Mouse (Mus musculus) v-Abl transformed pro-B cells (cell line): Measurements from ENCODE around the gene Cox5b.

Experiments
- in situ Hi-C, 2 experiments: fragments of 400-800 bp; cut with MboI; formaldehyde crosslinking; loops; one replicate each; pipeline ENCODE4 v1.15.1; 2025; ENCODE audit not compliant: unreplicated experiment in 2 of 2

The Cox5b gene

DNA sequence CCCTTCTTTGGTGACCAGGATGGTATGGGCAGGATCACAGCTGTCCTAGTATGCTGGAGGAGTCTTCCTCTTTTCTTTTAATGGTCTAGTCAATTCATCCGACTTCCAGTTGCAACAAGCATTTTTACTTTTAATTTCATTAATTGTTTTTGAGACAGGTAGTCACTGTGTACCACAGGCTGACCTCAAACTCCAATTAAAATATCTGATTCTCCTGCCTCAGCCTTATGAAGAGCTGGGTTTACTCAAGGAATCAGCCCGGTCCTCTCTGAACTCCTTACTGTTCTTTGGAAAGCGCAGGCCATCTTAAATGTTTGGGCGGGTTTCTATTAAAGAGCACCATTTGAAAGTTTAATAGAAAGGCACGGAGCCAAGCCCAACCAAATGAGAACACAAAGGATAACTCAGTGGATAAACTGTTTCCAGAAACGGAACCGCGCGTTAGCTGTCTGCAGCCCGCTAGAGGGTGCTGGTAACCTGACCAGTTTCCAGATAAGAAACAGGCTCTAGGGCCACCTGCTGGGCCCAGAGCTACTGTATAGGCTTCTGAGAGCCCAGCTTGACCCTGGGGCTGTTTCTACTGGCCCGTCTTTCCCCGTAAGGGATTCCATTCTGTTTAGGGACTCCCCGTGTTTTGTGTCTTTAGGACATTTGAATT, 7.3 kb upstream of the Cox5b start:
- in situ Hi-C loops = loop anchor here (10.0 to 25.0 kb wide), 2 partner anchors 139 to 322 kb away; partner anchors contain the start of genes Ankrd39 (in 2 of the 2), Fer1l5 (in 1 of the 2) and Kansl3 (in 1 of the 2)

DNA sequence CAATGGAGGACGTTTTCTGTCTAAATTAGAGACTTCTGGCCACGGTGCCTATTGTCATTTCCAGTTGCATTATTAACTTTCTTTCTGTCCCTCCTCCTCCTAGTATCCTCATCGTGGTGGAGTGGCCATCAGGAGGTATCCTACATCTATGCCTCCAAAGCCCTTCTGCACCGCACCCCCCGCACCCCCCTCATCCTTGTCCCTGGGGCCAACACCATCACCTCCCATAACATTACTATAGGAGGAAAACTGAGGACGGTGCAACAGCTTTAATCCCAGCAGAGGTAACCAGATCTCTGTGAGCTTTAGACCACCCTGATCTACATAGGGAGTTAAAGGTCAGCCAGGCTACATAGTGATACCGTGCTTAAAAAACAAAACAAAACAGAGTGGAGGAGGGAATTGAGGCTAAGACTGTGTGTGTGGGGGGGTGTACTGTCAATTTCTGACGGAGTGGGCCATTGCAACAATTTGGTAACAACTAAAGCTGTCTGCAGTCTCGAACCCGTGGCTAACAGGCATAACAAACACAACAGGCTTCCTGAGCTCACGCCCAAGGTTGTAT, 496 bp upstream of the Cox5b start:
- in situ Hi-C loops = loop anchor here in 1 of 2 experiments (25.0 kb wide), 1 partner anchor 328 kb away; the partner anchor contains the start of genes Fer1l5 and Kansl3

DNA sequence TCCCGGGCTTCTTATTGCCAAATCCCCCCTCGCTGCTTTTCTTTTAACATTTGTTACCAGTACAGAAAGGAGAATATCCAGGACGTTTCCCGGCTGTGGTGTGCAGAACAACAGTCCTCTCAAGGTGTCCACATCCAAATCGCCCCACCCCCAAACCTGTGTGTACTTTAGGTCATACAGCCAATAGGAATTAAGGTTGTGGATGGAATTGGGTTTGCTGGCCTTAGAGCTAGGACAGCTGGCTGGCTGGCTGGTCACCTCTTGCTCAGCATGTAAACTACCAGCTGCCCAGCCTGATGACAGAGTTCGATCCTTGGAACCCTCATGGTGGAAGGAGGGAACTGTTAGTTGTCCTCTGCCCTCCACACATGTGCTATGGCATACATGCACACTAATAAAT, 3.6 kb downstream of the Cox5b start:
- in situ Hi-C loops = loop anchor here in 1 of 2 experiments (25.0 kb wide), 1 partner anchor 333 kb away; the partner anchor contains the start of genes Fer1l5 and Kansl3

DNA sequence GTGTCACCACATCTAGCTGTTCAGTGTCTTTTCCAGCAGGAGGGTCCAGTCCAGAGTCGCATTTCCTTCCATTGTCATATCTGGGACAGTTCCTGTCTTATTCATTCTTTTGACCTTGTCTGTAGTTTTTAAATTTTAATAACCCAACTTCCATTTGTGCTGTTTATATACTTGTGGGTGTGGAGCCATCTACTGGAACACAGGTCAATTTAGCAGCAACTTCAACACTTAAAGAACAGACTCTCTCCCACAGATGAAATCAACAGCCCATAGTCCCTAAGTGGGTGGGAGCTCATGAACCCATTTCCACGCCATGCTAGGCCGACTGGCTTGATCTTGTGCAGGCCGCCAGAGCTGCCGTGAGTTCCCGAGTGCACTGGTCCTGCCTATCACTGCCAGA, 5.2 kb downstream of the Cox5b start:
- in situ Hi-C loops = loop anchor here in 1 of 2 experiments (25.0 kb wide), 1 partner anchor 334 kb away; the partner anchor contains the start of genes Fer1l5 and Kansl3

DNA sequence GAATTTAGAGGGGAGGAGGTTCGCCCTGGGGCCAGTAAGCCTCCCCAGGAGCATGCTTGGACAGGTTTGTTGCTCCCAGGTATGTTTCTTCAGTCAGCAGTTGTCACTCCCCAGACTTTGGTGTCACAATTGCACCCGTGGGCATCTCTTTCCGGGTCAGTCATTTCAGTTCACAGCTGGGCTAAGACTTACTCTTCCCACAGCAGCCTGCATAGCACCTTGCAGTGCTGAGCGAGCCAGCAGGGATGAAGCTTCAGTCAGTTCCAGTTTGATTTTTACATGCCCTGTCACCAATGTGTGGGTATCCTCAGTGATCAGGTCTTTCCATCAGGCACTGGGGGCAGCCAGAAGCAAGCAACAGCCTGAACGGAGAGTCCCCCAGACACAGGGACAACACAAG, 5.8 kb downstream of the Cox5b start:
- in situ Hi-C loops = loop anchor here in 1 of 2 experiments (25.0 kb wide), 1 partner anchor 335 kb away; the partner anchor contains the start of genes Fer1l5 and Kansl3

DNA sequence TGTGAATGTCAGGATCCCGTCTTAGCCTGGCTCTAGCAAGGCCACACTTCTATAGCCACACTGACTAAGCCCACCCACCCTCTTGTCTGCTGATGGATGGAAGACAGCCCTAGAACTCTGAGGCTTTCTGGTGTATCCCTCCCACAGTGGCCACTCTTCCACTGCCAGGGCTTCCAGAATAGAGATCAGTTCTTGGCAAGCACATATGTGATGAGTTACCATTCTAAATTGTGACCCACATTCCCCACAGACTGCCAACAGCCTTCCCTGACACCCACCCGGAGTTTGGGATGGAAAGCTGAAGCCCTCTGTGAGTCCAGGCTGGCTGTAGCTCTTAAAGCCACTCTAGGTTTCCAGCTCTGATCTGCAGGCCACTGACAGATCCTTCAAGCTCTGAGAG, 15.9 kb downstream of the Cox5b start:
- in situ Hi-C loops = loop anchor here in 1 of 2 experiments (25.0 kb wide), 1 partner anchor 1155 kb away; the partner anchor contains the start of genes Lipt1 and Tsga10

DNA sequence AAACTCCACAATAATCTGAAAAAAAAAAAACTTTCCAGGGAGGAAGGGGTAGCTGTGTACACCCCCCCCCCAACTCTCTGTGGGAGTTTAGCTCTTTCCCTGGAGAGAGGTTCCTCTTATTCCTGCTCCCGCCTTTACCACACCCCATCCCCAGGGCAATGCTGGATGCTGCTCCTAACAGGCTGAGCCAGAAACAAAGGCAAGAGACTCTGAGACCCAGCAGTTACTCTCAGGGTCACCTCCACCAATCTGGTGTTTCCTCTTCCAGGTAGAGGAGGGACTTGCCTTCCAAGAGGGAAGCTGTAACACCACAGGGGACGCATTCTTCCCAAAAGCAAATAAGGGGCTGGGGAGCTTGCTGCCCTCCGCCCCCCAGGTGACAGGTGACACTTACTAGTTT, 16.5 kb downstream of the Cox5b start:
- in situ Hi-C loops = loop anchor here in 1 of 2 experiments (25.0 kb wide), 1 partner anchor 1155 kb away; the partner anchor contains the start of genes Lipt1 and Tsga10

DNA sequence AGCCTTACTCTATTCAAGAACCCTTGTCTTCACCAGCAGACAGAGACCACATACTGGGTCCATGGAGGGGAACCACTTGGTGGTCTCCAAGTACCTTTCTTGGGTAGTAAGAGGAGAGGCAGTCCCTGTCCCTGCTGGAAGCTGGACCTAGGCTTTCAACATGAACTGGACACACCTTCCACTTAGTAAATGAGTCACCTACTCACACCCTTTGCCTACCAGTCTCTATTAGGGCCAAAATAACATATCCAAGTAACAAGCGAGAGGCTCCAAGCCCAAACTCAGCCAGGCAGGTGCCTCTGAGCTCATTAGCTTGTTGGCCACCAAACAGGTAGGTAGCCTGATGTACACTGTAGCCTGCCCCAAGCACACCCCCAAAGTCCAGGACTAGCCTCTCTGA, 17.4 kb downstream of the Cox5b start:
- in situ Hi-C loops = loop anchor here in 1 of 2 experiments (25.0 kb wide), 1 partner anchor 1154 kb away; the partner anchor contains the start of genes Lipt1 and Tsga10

DNA sequence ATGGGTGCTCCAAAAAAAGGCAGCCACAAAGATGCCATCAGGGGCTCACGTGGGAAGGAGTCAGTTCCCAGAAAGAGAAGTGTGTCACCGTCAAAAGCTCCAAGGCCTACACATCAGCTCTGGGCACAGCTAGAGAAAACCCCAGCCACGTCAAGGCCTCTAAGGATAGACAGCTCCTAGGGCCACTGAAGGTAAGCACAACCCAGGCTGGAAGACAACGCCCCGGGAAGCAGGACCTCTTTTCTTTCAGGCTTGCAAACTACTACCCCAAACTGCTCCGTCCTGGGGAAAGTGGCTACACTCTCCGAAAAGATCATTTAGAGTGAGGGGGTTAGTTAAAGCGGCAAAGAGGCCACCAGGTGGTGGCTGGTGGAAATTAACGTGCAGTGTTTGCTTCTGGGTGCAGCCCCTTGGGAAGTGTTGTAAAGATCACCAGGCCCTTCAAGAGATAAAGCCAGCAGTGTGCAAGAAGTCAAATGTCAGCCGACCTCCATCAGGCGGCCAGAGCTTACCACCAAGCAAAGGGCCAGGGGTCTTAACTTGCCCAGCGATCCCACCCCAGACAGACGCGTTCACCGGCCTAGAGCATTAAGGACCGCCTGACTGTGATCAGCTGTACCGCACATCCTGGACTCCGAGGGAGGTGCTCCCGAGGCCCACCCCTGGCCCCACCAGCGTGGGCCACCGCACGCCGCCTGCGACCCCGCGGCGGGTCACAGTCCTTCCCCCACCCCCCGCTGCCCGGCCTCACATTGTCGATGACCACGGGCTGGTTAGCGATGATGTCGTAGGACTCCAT, 18.0 kb downstream of the Cox5b start:
- in situ Hi-C loops = loop anchor here in 1 of 2 experiments (25.0 kb wide), 1 partner anchor 1153 kb away; the partner anchor contains the start of genes Lipt1 and Tsga10

DNA sequence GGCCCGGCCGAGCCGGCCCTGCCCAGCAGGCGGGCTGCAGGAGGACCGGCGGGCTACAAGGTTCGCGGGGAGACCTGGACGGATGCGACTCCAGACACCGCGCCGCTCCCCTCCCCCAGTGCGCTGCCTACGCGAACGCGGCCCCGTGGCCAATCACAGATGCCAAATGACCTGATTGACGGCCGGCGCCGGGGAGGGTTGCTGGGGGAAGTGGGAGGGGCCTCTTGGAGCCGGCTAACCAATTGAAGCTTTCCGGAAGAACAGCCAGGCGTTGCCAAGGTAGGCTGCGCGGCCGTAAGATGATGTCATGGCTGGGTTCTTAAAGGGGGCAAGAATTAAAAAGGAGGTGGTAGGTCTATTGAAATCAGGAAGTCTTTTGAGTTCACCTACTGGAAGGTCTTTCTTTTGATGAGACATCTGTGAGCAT, 18.6 kb downstream of the Cox5b start, which contains the start of gene 4933424G06Rik:
Gene 4933424G06Rik (plus strand): TSS at position 296 of the 427 bp plus-strand sequence.
- in situ Hi-C loops = loop anchor here in 1 of 2 experiments (25.0 kb wide), 1 partner anchor 1152 kb away; the partner anchor contains the start of genes Lipt1 and Tsga10

DNA sequence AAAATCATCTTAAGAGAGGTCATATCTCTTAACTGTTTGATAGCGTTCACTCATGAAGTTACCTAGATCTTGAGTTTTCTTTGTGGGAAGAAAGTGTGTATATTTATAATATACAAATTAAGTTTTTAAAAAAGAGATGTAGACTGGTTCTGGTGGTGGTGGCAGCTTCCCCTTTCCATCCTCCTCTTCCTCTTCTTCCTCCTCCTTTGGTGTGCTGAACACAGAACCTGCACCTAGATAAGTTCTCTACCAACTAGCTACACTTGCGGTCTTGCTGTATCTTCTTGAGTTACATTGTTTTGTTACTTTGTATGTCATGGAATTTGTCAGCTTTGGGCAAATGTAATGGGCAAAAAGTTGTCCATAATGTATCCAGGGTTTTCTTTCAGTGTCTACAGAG, 19.9 kb downstream of the Cox5b start:
- in situ Hi-C loops = loop anchor here in 1 of 2 experiments (25.0 kb wide), 1 partner anchor 1151 kb away; the partner anchor contains the start of genes Lipt1 and Tsga10

DNA sequence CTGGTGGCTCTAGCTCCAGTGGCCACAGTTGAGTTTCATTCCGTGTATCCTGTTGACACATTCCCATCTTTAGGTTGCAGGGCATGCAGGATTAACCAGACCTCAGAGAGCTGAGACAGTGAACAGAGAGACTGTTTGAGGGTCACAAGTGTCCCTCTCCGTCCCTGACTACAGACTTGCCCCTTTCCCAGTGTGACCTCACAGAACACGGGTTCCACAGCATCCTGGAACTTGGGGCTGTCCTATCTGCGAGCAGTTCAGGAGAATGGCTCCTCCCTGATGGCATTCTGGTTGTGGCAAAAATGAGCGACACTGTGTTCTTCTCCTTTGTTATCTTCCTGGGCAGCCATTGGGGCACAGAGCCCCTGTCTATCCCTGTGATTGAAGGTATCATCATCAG, 23.1 kb downstream of the Cox5b start, which contains the start of gene Actr1b:
Gene Actr1b (minus strand): TSS at position 112 of the 400 bp plus-strand sequence.
- in situ Hi-C loops = loop anchor here in 1 of 2 experiments (25.0 kb wide), 1 partner anchor 1148 kb away; the partner anchor contains the start of genes Lipt1 and Tsga10

DNA sequence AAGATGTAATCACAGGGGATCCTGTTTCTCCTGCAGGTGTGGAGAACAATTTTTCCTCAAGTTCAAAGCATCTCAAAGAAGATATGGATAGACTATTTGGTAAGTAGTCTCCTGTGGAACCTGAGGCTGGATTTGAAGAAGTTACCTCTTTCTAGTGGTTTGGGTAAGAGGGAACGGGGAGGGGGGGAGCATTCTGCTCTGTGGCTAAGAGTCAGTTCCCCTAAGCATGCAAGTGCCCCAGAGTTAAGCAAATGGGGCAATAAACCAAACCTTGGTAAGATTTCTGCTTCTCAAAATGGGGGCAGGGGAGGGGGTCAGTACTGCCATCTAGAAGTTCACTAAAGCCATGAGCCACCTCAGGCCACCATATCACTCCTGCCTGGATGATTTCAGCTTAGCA, 27.5 kb downstream of the Cox5b start:
- in situ Hi-C loops = loop anchor here in 1 of 2 experiments (25.0 kb wide), 1 partner anchor 1144 kb away; the partner anchor contains the start of genes Lipt1 and Tsga10

DNA sequence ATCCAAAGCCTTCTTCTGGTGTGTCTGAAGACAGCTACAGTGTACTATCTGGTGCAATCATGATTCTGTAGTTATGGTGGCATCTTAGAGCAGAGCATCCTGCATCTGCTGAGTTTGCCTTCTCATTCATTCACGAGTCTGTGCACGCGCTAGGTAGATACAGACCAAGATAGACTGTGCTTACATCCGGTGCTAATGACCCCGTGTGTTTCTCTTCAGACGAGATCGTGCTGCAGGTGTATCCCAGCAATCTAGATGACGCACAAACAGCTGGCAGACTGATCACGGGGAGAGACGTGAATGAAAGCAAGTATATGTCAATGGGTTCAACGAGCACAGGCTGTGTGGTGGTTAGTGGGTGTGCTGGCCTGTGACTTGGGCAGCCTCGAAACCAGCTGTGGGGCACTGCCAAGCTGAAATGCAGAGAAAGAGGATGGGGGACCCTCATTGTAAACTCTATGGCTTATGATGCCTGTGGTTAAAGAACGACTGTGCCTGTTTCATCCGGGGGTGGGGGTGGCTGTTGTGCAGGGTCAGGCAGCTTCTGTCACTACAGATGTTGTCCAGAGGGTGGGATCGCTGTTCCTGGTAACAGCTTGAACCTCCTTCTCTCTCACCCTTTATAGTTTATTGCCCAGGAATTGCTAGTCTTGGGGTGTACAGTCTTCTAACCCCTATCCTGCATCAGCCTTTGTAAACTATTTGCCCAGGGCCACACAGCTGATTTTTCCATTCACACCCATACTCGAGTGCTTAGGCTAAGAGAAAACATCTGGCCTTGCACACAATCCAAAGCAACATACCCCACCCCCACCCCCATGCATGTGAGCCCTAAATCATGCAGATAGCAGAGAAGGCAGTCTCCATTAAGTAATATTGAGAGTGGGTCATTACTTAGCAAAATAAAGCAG, 32.2 kb downstream of the Cox5b start:
- in situ Hi-C loops = loop anchor here (5.0 to 25.0 kb wide), 2 partner anchors 36 to 1139 kb away; partner anchors contain the start of genes Lipt1 (in 1 of the 2) and Tsga10 (in 1 of the 2)

DNA sequence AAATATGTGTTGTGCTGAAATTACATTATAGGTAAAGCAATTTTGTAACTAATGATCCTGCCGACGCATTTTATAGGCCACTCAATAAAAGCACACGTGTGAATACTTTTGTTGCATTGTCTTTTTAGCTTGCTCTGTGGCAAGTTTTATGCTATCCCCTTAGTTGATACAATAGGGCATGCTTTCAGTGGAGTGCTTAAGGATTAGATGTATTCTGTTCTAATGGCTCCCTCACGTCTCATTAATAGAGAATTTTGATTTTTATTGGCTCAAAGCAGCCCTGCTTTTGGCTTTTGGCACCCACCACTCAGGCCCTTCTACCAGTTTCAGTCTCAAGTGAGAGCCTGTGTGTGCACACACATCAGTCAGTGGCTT, 32.8 kb downstream of the Cox5b start:
- in situ Hi-C loops = loop anchor here (5.0 to 25.0 kb wide), 2 partner anchors 37 to 1138 kb away; partner anchors contain the start of genes Lipt1 (in 1 of the 2) and Tsga10 (in 1 of the 2)

DNA sequence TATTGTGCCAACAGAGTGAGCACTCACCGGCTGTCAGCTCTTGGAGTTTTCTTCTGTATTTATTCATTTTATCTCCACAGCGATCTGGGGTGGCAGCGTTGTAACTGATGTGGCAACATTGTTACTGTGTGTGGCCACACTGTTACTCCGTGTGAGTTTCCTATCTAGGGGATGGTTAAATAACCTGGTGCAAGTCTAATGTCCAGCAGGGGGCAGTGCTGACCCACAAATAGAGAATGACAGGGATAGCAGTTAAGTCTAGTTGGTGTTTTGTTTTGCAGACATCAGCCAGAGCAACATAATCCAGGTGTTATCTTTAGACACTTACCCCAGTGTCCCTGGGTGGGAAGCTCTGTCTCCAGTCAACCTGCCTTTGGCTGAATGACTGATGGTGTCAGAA, 46.1 kb downstream of the Cox5b start:
- in situ Hi-C loops = loop anchor here (5.0 to 25.0 kb wide), 2 partner anchors 515 to 1125 kb away; partner anchors contain the start of genes Lipt1 (in 1 of the 2) and Tsga10 (in 1 of the 2)

DNA sequence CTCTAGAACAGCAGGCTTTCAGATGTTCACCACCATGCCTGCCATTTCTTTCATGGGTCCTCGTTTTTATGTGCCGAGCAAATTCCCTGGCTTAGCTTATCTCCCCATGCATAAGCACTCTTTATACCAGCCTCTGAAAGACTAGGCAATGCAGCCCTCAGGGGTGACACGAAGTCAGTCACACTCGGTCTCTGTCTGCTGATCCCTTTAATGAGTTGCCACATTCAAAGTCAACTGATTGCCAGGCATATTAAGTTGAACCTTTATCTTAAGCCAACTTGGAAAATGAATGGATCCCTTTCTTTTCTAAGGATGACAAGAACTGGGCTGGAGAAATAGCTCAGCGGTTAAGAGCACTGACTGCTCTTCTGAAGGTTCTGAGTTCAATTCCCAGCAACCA, 48.0 kb downstream of the Cox5b start:
- in situ Hi-C loops = loop anchor here (5.0 to 25.0 kb wide), 2 partner anchors 513 to 1123 kb away; partner anchors contain the start of genes Lipt1 (in 1 of the 2) and Tsga10 (in 1 of the 2)

DNA sequence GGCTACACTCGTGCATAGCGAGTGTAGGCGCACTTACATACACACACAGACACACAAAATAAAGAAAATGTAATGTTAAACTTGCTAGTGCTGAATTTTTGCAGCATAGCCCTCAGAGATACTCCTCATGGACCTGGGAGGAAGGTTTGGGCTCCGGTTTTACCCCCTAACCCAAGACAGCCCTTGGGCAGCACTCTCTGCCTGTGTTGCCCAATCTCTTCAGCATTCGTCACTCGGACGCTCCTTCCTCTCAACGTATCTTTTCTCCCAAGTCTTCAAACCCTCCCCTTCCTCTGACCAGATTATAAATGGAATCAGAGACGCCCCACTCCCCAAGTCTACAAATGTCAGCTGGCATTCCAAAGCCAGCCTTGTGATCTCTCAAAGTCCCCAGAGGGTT, 51.8 kb downstream of the Cox5b start:
- in situ Hi-C loops = loop anchor here (5.0 to 25.0 kb wide), 2 partner anchors 39 to 1119 kb away; partner anchors contain the start of genes Lipt1 (in 1 of the 2) and Tsga10 (in 1 of the 2)
